Mouse (Mus musculus): ENCODE results near the gene Pck1. TPM values are rescaled to one million over a fixed set of nuclear protein-coding genes. Genes with fewer than 3 reads are reported as not detected.
A peak's percentile ranks its signal among the peaks of the same experiment; 100 is the strongest.

The Pck1 gene
- polyA plus RNA-seq, 1 experiment: not detected

DNA sequence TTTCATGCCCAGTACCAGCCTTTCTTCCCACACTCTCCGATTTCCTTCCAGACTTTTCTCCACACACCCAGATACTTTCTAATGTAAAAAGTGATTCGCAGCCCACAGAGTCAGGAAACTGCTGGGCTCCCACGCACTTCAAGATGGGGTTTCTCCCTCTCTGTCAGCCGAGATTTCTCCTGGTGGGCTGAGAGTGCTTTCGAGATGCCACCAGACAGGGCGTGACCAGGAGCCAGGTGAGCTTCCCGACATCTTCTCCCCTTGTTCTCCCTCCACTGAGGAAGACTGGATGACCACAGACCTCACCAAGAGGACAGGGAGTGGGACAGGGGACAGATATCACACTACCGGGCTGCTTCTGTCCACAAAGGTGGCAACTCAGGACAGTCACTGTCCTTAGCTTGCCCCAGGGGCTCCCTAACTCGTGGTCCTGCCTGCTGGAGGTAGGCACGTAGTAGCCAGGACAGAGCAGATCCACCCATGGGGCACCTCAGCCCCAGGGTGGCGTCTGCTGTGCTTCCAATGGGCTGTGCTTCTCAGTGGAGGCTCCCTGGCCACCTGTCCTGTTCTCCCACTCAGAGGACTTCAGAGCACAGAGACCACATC, 31.7 kb downstream of the Pck1 start:
- H3K4me3 ChIP-seq (ENCODE audit: insufficient read depth, low read depth, low read length): no peak overlapping the region
- no peaks in the 10 kb centered on the region for H3K4me1 ChIP-seq (ENCODE audit: control insufficient read depth, insufficient read depth, low read length)
- H3K27ac ChIP-seq (ENCODE audit: insufficient read depth, low read depth, low read length): no peak overlapping the region
- WGBS: 53% methylated on average over 11 of the region's 11 CpGs
- TF ChIP-seq POLR2A (IDR thresholded peaks at IDR 0.05; ENCODE audit: insufficient read depth, low read depth, low read length): no peak
- TF ChIP-seq CTCF (IDR thresholded peaks at IDR 0.05; ENCODE audit: insufficient read depth, low read depth, low read length): no peak

DNA sequence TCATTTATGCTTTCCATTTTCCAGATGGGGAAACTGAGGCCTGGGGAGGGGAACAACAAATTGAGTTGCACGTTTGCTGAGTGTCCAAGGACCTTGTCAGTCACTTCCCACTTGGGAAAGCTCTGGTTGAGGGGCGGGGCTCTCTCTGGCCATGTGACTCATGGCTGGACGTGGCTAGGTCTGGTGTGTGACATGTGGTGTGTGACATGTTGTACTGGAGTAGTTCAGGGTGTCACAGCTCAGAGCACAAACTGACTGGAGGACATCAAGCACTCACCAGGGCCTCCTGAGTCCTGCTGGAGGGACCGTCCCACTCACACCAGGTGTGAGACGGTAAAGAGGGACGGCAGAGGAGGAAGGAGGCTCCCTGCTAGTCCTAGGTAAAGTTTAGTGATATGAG, 32.4 kb downstream of the Pck1 start:
- WGBS: 61% methylated on average over 6 of the region's 6 CpGs
- no peaks in the 10 kb centered on the region for H3K4me1 ChIP-seq (ENCODE audit: control insufficient read depth, insufficient read depth, low read length)
- H3K4me3 ChIP-seq (ENCODE audit: insufficient read depth, low read depth, low read length): no peak overlapping the region
- no peak overlapping the region for H3K27ac ChIP-seq (ENCODE audit: insufficient read depth, low read depth, low read length)
- no peak for TF ChIP-seq POLR2A (IDR thresholded peaks at IDR 0.05; ENCODE audit: insufficient read depth, low read depth, low read length)
- TF ChIP-seq CTCF (IDR thresholded peaks at IDR 0.05; ENCODE audit: insufficient read depth, low read depth, low read length): no peak

DNA sequence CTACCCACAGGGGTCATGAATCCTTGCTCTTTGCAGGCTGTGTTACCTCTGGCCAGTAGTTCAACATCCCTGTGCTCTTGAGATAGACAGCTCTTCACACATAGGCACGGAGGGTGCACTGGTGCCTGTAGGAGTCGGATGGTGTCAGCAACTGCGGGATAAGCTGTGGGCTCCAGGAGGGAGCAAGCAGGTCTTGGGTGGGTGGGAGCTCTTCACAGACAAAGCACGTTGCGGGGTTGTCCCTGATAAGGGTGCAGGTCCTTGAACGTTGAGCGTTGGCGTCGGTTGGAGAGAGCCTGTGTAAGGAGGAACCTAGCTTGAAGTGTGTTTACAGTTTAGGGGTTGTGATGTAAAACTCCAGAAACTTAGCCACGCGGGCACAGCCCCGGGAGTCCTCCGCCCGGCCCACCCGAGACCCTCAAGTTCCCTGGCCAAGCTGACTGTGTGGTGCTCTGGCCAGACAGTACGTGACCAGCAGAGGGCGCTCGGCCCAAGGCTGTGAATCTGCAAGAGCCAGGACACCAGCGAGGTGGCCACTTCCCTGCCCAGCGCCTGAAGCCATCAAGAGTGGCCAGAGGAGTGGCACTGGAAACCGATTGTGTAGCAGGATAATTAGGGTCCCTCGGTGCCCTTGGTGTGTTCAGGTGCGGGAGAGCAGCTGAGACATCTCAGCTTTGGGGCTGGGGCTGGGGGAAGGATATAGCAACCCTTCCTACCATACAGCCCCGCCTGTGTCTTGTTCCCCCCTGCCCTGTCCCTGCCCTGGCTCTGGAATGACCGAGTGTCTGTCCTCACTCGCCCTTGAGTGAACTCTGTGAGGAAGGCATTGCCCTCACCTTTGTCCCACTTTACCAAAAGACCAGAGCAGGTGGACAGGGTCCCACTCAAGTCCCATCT, 33.4 kb downstream of the Pck1 start:
- no peak for TF ChIP-seq POLR2A (IDR thresholded peaks at IDR 0.05; ENCODE audit: insufficient read depth, low read depth, low read length)
- TF ChIP-seq CTCF (IDR thresholded peaks at IDR 0.05; ENCODE audit: insufficient read depth, low read depth, low read length): peak; percentile 97
- Histone ChIP-seq H3K4me3 (ENCODE audit: insufficient read depth, low read depth, low read length) (no peak overlapping the region), H3K4me1 (ENCODE audit: control insufficient read depth, insufficient read depth, low read length) (no peaks in the 10 kb centered on the region), H3K27ac (ENCODE audit: insufficient read depth, low read depth, low read length) (no peak overlapping the region)
- WGBS: 29% methylated on average over 26 of the region's 26 CpGs

DNA sequence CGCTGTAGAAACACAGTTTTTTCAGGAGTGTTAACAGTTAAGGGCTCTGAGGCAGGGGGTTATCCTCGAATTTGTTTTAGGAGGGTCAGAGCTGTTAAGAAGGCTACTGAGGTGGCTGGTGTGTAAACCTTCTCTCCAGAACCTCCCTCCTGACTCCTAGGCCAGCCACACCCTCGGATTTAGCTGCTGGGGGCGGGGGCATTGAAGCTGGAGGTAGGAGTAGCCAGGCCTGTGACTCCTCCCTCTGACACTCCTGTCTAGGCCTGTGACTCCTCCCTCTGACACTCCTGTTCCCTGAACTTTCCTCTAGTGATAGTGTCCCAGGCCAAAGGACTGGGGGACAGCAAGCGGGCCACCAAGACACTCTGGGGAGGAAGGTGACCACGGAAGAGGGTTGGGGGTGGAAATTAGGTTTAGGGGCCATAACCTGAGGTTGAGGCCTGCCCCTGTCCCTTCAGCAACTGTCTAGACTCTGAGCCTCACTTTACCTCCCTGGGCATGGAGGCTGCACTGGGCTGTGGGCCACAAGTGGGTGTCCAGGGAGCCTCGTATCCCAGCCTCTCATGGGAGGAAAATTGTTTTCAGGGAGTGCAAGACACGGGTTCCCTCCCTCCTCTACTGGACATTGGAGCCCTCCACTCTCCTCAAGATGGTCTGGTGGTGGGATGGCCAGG, 34.5 kb downstream of the Pck1 start:
- TF ChIP-seq CTCF (IDR thresholded peaks at IDR 0.05; ENCODE audit: insufficient read depth, low read depth, low read length) (no peak), POLR2A (IDR thresholded peaks at IDR 0.05; ENCODE audit: insufficient read depth, low read depth, low read length) (no peak)
- Histone ChIP-seq H3K27ac (ENCODE audit: insufficient read depth, low read depth, low read length) (no peak overlapping the region), H3K4me1 (ENCODE audit: control insufficient read depth, insufficient read depth, low read length) (no peaks in the 10 kb centered on the region), H3K4me3 (ENCODE audit: insufficient read depth, low read depth, low read length) (no peak overlapping the region)
- WGBS: 52% methylated on average over 8 of the region's 8 CpGs

DNA sequence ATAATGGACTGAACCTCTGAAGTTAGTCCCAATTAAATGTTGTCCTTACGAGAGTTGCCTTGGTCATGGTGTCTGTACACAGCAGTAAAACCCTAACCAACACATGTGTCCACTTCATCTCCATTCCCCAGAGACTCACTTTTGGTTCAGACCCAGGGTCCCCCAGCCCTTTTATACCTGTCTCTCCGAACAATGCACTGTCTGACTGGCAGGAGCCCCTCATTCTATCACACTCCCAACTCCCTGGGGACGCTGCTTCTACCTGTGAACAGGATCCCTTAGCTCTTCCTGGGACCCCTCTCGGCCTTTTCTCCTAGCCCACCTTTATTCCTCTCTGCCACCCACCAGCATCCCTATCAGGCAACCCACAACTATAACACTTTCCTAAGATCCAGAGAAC, 41.9 kb downstream of the Pck1 start:
- WGBS: 90% methylated on average over 4 of the region's 4 CpGs

DNA sequence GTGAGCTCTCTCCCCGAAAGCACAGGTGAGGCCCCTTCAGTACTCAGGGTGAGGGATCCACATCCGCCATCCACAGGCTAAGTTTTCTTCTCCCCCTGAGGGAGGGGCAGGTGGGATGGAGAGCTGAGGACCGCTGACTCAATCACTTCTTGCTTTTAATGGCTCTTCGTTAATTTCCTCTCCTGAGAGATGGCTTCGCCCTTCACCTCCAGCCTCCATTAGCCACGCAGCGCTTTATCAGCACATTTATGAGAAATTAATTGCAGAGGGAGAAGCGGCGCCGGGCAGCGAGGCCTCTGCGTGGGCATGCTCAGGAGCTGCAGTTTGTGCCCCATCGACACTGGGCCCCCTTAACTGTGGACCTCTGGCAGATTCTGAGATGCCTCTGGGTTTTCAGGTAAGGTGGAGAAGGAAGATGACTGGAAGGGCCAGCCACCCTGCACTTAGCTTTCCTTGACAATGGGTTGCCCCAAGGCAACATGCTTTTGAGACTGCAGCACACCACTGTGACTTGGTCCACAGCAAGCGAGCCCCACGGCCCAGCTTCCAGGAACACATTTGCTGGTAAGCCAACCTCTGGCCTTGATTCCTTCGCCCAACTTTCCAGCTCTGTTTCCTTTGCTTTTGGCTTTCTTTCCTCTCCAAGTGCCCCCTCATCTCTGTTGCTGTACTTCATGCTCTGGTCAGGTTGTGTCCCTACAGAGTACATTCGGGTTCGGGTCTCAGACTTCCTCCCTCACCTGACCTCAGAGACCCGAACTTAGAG, 50.3 kb downstream of the Pck1 start:
- TF ChIP-seq CTCF (IDR thresholded peaks at IDR 0.05; ENCODE audit: insufficient read depth, low read depth, low read length): no peak
- no peak for TF ChIP-seq POLR2A (IDR thresholded peaks at IDR 0.05; ENCODE audit: insufficient read depth, low read depth, low read length)

More for the DNA sequence above, 41.9 kb downstream of the Pck1 start:
- no peaks in the 10 kb centered on the region for H3K4me1 ChIP-seq (ENCODE audit: control insufficient read depth, insufficient read depth, low read length)
- no peak overlapping the region for H3K27ac ChIP-seq (ENCODE audit: insufficient read depth, low read depth, low read length)
- H3K4me3 ChIP-seq (ENCODE audit: insufficient read depth, low read depth, low read length): no peak overlapping the region
- TF ChIP-seq CTCF (IDR thresholded peaks at IDR 0.05; ENCODE audit: insufficient read depth, low read depth, low read length) (no peak), POLR2A (IDR thresholded peaks at IDR 0.05; ENCODE audit: insufficient read depth, low read depth, low read length) (no peak)

DNA sequence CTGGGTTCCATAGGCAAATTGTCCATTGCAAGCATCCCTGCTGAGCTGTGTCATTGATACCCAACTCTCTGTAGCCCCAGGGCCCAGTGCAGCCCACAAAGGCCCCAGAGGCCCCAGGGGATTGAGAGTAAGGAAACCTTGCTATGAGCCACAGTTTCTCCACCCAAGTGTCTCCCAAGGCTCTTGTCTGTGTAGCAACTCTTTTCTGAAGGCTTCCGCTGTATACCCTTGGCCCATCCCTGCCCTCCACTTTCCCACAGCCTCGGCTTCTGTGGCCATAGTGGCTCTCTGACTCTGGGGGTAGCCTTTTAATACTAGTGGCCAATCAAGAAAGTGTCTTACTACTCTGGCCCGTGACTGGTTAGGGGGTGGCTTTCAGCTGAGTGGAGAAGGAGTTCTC, 50.9 kb downstream of the Pck1 start:
- WGBS: 86% methylated on average over 3 of the region's 3 CpGs
- no peak overlapping the region for H3K27ac ChIP-seq (ENCODE audit: insufficient read depth, low read depth, low read length)
- no peak overlapping the region for H3K4me3 ChIP-seq (ENCODE audit: insufficient read depth, low read depth, low read length)
- no peaks in the 10 kb centered on the region for H3K4me1 ChIP-seq (ENCODE audit: control insufficient read depth, insufficient read depth, low read length)
- TF ChIP-seq POLR2A (IDR thresholded peaks at IDR 0.05; ENCODE audit: insufficient read depth, low read depth, low read length) (no peak), CTCF (IDR thresholded peaks at IDR 0.05; ENCODE audit: insufficient read depth, low read depth, low read length) (no peak)

More for the DNA sequence above, 50.3 kb downstream of the Pck1 start:
- H3K4me1 ChIP-seq (ENCODE audit: control insufficient read depth, insufficient read depth, low read length): no peaks in the 10 kb centered on the region
- no peak overlapping the region for H3K4me3 ChIP-seq (ENCODE audit: insufficient read depth, low read depth, low read length)
- 92% methylated on average over 19 of the region's 19 CpGs for WGBS
- no peak overlapping the region for H3K27ac ChIP-seq (ENCODE audit: insufficient read depth, low read depth, low read length)

DNA sequence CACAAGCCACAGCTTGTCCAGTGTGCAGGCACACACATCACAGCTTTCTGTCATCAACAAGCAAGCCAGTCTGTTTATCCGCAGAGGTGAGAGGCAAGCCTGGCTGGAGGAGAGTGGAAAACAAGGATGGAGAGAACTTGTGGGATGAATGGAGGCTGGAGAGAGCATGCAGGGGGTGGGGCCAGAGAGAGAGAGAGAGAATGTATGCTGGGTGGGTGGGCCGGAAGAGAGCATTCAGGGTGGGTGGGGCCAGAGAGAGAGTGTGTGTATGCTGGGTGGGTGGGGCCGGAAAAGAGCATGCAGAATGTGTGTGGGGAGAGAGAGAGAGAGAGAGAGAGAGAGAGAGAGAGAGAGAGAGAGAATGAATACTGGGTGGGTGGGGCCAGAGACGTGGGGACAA, 51.8 kb downstream of the Pck1 start:
- H3K27ac ChIP-seq (ENCODE audit: insufficient read depth, low read depth, low read length): no peak overlapping the region
- H3K4me3 ChIP-seq (ENCODE audit: insufficient read depth, low read depth, low read length): no peak overlapping the region
- WGBS: 75% methylated on average over 4 of the region's 4 CpGs
- no peaks in the 10 kb centered on the region for H3K4me1 ChIP-seq (ENCODE audit: control insufficient read depth, insufficient read depth, low read length)
- TF ChIP-seq CTCF (IDR thresholded peaks at IDR 0.05; ENCODE audit: insufficient read depth, low read depth, low read length) (no peak), POLR2A (IDR thresholded peaks at IDR 0.05; ENCODE audit: insufficient read depth, low read depth, low read length) (no peak)
